Mouse (Mus musculus) olfactory bulb, adult 2 months (tissue): ENCODE measurements around the gene Mapk10.

Experiments
- CTCF ChIP-seq: fragments of 200-500 bp; IDR thresholded peaks from 2 replicates; pipeline ENCODE4 v1.5.1; 2012; ENCODE audit warnings: low read depth, mild to moderate bottlenecking, low read length, moderate library complexity; ENCODE audit not compliant: insufficient read depth
- POLR2A ChIP-seq: fragments of 200-500 bp; IDR thresholded peaks from 2 replicates; pipeline ENCODE4 v1.6.1; 2012; ENCODE audit warnings: mild to moderate bottlenecking, low read depth, low read length, moderate library complexity; ENCODE audit not compliant: insufficient read depth

- TF ChIP-seq POLR2A = no peak
- TF ChIP-seq CTCF = no peak
These were observed 95.6 kb downstream of the Mapk10 start for GRCm38 (mm10) chr5:103115571-103115970.
